ENCODE assay signal across 8 mouse cellular contexts in the genomic region with DNA sequence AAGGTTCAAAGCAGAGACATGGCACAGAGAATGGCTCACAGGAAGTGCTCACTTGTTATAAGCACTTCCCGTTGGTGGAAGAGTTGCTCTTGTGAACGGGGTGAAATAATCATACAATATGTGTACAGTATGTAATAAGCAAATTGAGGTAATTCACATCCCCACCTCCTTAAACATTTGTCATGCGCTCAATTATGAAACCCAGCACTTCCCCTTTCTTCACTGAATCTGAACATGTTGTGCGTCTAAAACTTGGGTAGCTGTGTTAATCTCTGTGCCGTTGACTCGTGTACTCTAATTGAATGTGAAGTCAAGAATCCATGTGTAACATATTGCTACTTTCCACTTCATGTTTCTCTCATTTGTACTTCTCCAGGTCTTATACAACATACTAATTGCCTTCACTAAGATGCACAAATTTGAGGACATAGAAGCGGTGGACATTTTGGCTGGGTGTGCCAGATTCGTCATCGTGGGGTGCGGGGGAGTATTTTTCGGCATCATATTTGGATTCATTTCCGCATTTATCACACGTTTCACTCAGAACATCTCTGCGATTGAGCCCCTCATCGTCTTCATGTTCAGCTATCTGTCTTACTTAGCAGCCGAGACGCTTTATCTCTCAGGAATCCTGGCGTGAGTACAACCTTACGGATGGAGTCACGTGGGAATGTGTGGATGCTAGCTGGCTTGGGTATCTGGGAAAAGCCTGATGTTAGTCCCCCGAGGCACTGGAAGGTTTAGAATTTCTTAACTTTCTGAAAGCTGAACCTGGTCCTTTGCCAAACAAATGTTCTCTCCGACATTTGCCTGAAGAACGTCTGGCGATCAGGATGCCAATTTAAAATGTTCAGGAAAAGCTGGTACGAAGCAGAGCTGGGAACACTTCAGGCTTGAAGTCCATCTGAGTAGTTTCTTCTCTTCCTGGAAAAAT. TPM values are rescaled to one million over a fixed set of nuclear protein-coding genes. Genes with fewer than 3 reads are reported as not detected.
DNase-seq lines count a peak whose midpoint lies in the region; ATAC-seq and TF ChIP-seq lines count a peak whose summit lies in the region.

No protein-coding gene starts in this region.

- H3K4me1 ChIP-seq in kidney, adult 2 months (ENCODE audit: control insufficient read depth, insufficient read depth, low read length) = no peaks in the 10 kb centered on the region
- no peaks in the 10 kb centered on the region for H3K4me1 ChIP-seq in embryonic facial prominence, embryonic 12.5 days

- H3K9me3 ChIP-seq in embryonic facial prominence, embryonic 12.5 days = no peaks in the 10 kb centered on the region

- DNase-seq in kidney, adult 2 months = peak; percentile 30
- no peak for DNase-seq in kidney, adult 18-20 months
- DNase-seq in layer of hippocampus, adult 11-12 months (ENCODE audit: low spot score) = peak; percentile 60
- peak; percentile 65 to 80 for DNase-seq in right cerebral cortex, postnatal 10 days (ENCODE audit: low spot score in 2 of 2)
- DNase-seq in urinary bladder, adult 18-20 months (ENCODE audit: low spot score in 2 of 2) = no peak
- no peak for DNase-seq in cerebellum, adult 9-10 months
- DNase-seq in embryo, embryonic 11 days = no peak

- no peaks in the 10 kb centered on the region for H3K36me3 ChIP-seq in kidney, adult 2 months (ENCODE audit: control insufficient read depth, insufficient read depth, low read length)
- H3K36me3 ChIP-seq in embryonic facial prominence, embryonic 12.5 days = no peaks in the 10 kb centered on the region

- no peak overlapping the region for H3K9ac ChIP-seq in embryonic facial prominence, embryonic 12.5 days

- ATAC-seq in embryonic facial prominence, embryonic 12.5 days (ENCODE audit: insufficient number of reproducible peaks, insufficient read depth, low FRiP score, low TSS enrichment) = 0 out of 2 replicates have a peak, but pooled peaks have one; percentile 47

- H3K4me2 ChIP-seq in embryonic facial prominence, embryonic 12.5 days (replicated peaks) = no peak overlapping the region

- TF ChIP-seq CTCF in kidney, adult 2 months (conservative IDR thresholded peaks at IDR 0.05; ENCODE audit: insufficient read depth, insufficient read length, low read depth, low read length) = no peak

- WGBS in kidney, adult 2 months = 77% methylated on average over 25 of the region's 25 CpGs
- 70% methylated on average over 25 of the region's 25 CpGs for WGBS in embryonic facial prominence, embryonic 12.5 days

- no peak overlapping the region for H3K27ac ChIP-seq in kidney, adult 2 months (ENCODE audit: insufficient read depth, low read depth, low read length)
- H3K27ac ChIP-seq in embryonic facial prominence, embryonic 12.5 days = no peak overlapping the region

- no peaks in the 10 kb centered on the region for H3K27me3 ChIP-seq in kidney, adult 2 months (replicated peaks; ENCODE audit: control insufficient read depth, insufficient read depth, low read length)
- H3K27me3 ChIP-seq in embryonic facial prominence, embryonic 12.5 days = no peaks in the 10 kb centered on the region

- TF ChIP-seq POLR2A in kidney, adult 2 months (IDR thresholded peaks at IDR 0.05; ENCODE audit: low read depth, low read length) = no peak

- H3K4me3 ChIP-seq in kidney, adult 2 months (ENCODE audit: insufficient read depth, low read depth, low read length) = no peak overlapping the region
- H3K4me3 ChIP-seq in embryonic facial prominence, embryonic 12.5 days = no peak overlapping the region

RNA-seq across cellular contexts. Expression of gene Slc9a4, which starts 20.8 kb away (rescaled TPM):
- 2.9 and 5.0 TPM in 2 replicates for polyA plus RNA-seq in kidney, adult 2 months (2012; rRNA removed)
- polyA plus RNA-seq in embryonic facial prominence, embryonic 12.5 days (2016; fragmentation: Nextera tagmentation; extraction: Ambion mirVana) = not detected in 2 replicates

Comparison
In these comparisons a context has a peak if more than half of its experiments do, and no peak if none do; other contexts are left out.
1. DNase-seq: peak in kidney, adult 2 months (single experiment), layer of hippocampus, adult 11-12 months (single experiment) and right cerebral cortex, postnatal 10 days (2 of 2); none in kidney, adult 18-20 months (single experiment), urinary bladder, adult 18-20 months (0 of 2), cerebellum, adult 9-10 months (single experiment) and embryo, embryonic 11 days (single experiment).